Mouse (Mus musculus) hematopoietic stem cell, adult 5-6 weeks (primary cell): ENCODE results near the gene Kif14. TPM values are rescaled to one million over a fixed set of nuclear protein-coding genes. Genes with fewer than 3 reads are reported as not detected.
"Not testable (repeated sequence)": the region's sequence is repeated elsewhere in the genome, so short reads cannot be mapped to it uniquely, and the experiment has no call there.

Experiments used
- ATAC-seq, 2 experiments: fragments of 125-278 bp in 1 of 2; replicated peaks in 1 of 2; 2 replicates each; pipeline ENCODE4 v1.8.0; 2016 to 2017; ENCODE audit warnings: inconsistent platforms in 2 of 2, mild to moderate bottlenecking in 2 of 2, moderate number of reproducible peaks in 2 of 2, low read depth in 1 of 2, moderate TSS enrichment in 1 of 2; ENCODE audit not compliant: low FRiP score in 2 of 2, poor library complexity in 2 of 2, severe bottlenecking in 2 of 2, insufficient read depth in 1 of 2, low TSS enrichment in 1 of 2
- total RNA-seq: library from RNA; stranded (forward); fragments of 172-1452, 232-1000 nt; gene quantifications from 2 replicates; pipeline ENCODE4 v1.2.3, GENCODE M21; 2017

Kif14 gene
- total RNA-seq, 1 experiment from 2014 or later = 19.5 TPM

DNA sequence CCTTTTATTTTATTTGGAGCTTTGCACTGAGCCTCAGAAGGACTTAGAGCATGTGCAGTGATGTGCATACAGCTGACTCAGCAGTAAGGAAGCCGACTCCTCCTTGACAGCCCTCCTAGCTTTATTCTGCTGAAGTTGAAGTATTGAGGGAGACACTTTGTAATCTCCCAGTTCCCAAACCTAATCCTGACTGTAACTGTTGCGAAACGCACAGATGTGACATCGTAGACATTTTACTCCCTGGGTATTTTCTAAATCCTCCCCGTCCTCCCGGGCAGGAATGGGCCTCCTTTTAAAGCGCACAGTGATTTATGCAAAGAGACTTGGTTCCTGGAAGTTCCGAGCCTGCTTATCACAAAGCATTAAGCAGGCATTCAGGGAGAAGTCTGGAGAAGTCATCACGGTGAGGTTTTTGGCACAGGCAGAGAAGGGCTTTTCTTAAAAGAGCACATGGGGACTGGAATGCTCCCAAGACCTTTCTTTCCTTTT is 74.3 kb downstream of the Kif14 start:
- no peak for ATAC-seq

DNA sequence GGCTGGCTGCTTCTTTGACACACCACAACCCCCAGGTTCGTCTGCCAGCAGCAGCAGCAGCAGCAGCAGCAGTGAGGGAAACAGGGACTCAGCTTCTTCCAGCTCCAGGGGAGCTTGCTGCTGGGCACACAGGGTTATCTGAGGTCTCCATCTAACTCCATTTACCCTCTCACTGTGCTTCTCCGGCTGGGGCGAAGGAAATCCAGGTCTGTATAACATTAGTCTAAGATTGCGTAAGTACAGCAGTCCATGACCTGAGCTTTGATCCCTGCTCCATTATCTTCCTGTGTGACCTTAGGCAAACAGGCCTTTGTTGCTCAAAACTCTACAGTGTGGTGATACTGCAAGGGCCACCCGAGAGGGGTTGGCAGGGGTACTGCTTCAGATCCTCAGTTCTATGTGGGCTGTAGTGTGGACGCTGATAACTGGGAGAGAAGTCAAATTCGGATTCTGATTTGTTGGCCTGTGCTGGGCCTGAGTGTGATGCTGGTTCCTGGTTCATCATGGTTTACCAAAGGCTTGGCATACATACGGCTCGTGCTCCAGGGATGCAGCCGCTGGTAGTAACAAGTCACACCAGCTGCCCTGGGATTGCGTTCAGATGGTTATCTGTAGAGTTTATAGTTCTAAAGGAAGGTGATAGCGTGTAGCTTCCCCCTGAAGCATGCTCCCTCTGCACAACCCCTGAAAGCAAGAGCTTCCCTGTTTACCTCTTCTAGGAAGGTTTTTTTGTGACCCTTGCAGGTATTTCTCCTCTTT is 75.7 kb downstream of the Kif14 start:
- ATAC-seq = no peak

DNA sequence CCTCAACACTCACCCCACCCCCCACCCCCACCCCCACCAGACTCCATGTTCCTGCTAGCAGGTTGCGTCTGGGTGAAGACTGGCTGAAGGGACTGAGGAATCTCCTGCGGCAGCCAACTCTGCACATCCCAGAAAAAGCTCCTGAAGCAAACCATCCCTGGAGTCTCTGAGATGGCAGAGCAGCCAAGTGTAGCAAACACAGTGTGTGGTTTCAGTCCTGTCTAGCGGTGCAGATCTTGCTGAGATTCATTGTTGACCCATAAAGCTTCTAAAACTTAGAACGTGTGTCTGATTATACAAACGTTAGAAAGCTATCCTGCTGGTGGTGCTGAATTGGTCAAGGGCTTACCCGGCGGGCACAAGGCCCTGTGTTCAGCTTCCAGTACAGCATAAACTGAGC is 77.8 kb downstream of the Kif14 start:
- ATAC-seq = no peak

DNA sequence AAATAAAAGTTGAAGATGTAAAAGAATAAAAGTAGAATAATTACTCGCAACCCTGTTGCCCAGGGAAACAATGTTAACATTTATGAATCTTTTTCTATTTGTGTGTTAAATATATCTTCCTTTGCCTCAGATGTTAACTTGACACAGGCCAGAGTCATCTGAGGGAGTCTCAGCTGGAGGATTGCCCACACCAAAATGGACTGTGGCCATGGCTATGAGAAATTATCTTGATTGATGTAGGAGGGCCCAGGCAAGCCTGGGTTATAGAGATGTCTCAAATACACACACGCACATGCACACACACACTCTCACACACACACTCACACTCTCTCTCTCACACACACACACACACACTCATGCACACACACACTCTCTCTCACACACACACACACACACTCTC is 80.9 kb downstream of the Kif14 start:
- no peak for ATAC-seq

DNA sequence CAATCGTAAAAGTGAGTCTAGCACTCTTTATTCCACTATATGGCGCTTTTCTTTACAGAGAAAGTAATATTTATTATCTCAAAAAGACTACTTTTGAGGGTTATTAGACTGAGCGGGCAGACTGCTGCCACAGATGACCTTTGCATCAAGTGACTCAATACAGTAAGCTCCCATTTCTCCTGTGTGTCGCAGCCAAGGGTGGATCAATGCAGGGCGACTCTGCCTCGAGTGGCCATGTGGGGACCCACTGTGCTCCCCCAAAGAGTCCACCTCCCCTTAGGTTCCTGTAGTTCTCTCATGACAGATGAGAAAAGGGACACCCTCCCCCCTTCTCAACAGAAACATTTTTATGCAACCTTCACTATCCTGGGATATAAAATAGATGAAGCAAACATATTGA is 84.1 kb downstream of the Kif14 start:
- ATAC-seq = no peak

DNA sequence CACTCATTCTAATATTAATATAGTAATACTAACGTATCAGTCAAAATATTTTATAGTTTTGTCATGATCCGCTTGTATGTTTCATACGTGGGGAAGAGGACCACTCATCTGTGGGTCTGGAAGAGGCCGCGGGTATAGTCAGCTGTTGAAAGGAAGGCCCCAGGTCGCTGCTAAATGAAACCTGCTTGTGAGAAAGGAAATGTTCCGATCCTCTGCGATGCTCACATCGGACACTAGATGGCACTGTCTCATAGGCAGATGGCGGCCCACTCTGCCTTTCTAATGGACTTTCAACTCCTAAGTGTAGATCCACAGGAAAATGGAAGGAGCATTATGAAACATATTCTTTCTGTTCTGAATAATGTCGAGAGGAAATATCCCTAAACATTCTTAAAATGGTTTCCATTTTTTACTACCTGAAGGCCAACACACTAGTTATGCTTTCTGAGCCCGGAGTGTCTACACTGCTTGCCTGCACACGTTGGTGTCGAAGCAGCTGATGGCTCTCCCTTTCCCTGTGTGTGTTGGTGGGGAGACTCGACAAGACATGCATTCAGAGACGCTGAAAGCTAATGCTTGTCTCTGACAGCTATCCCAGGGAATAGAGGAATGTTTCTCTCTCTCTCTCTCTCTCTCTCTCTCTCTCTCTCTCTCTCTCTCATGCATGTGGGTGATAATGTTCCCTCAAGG is 84.9 kb downstream of the Kif14 start:
- peak; percentile 71 to 82; a peak in 3 of 4 replicates for ATAC-seq

DNA sequence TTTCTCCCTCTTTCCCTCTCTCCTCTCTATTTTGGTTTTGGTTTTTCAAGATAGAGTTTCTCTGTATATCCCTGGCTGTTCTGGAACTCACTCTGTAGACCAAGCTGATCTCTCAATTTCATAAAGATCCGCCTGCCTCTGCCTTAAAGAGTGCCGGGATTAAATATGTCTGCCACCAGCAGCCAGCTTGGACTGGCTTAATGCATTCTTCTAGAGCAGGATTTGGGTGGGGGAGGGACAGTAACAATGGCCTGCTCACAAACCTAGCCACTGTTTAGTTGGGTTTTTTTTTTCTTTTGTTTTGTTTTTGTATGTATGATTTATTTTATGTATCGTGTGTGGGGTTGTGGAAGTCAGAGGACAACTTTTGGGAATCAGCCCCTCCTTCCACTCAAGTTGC is 88.5 kb downstream of the Kif14 start:
- ATAC-seq = no peak

DNA sequence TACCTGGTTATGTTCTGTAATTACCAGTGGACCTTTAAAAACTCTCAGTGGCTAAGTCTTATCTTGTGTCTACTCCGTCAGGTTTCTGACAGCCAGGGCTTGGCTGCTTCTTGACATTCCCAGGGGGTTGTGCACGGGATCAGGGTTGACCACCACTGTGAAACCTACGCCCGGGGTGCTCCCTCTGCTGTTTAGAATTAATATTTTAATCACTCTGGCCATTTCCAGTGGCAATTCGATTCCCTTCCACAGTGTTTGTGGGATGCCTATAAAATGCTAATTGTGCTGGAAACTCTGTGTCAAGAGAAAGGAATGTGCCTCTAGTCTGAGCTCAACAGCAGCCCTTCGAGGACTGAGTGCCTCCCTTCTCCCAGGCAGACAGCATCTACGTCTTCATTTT is 89.7 kb downstream of the Kif14 start:
- ATAC-seq = no peak

DNA sequence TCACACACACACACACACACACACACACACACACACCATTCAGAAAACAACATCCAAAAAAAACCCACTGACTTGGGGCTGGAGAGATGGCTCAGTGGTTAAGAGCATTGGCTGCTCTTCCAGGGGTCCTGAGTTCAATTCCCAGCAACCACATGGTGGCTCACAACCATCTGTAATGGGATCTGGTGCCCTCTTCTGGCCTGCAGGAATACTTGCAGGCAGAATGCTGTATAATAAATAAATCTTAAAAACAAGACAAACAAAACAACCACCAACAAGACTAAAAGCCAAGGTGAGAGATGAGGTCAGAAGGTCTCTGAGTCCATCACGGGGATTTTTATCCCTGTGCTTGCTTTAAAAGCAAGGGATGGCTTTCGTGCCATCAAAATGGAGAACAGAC is 90.5 kb downstream of the Kif14 start:
- not testable (repeated sequence) for ATAC-seq

DNA sequence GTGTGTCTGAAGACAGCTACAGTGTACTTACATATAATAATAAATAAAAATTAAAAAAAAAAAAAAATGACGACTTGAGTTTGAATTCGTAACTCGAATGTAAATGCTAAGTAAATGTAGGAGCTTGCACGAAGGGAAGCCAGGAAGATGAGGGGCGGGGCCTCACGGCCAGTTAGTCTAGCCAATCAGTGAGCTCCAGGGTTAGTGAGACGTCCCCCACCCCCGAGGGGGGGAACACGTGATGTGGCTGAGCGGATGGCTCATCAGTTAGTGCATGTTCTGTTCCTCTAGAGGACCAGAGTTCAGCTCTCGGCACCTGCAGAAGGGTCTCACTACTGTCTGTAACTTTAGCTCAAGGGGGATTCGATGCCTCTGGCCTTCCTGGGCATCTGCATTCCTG is 91.3 kb downstream of the Kif14 start:
- no peak for ATAC-seq

DNA sequence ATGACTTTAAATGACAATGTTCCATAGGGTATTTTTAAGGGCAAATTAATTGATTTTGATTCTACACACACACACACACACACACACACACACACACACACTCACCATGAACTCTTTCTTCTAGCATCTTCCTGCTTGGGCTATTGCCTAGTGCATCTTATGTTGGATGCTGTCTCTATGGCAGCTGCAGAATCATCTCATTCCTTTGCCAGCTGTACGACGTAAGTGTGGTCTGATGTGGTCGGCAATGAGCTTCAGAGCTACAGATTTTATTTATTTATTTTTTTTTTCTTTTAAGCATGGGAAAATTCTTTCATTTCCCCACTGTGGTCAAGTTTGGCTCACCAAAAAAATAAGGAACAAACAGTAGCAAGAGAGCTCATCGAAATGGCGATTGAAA is 92.6 kb downstream of the Kif14 start:
- ATAC-seq = no peak

DNA sequence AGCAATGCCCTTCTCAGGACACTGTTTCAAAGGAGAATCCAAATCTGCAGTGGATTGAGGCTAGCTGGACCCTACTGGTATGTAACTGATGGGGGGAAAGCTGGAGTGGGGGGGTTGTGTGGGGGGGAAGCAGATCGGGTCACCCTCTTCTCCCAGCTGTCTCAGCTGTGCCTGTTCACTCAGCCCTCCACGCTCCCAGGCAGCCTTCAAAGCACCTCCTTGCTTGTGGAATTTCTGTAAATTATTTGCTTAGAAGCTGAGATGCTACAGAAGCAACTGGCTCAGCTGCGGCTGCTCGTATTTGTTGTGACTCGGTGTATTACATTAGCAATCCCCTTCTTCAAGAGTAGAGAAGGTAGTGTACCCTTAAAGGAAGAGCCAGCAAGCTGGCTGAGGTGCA is 93.1 kb downstream of the Kif14 start:
- ATAC-seq = no peak

DNA sequence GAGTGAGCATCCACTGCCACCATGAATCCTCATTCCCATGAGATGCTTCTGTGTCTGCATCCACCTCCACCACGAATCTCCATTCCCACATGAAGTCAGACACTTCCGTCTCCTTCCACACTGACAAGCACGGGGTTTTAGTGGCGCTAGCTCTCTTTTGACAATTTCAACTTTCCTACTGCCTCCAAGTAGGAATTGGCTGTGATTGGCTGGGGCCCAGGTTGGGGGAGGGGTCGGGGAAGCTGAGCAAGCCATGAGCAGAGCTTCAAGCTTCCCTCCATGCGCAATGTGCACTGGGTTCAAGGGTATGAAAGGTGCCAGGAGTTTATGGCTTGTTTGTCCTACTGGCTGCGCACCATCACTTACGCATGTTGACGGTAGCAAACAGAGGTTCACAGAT is 93.6 kb downstream of the Kif14 start:
- ATAC-seq = no peak

DNA sequence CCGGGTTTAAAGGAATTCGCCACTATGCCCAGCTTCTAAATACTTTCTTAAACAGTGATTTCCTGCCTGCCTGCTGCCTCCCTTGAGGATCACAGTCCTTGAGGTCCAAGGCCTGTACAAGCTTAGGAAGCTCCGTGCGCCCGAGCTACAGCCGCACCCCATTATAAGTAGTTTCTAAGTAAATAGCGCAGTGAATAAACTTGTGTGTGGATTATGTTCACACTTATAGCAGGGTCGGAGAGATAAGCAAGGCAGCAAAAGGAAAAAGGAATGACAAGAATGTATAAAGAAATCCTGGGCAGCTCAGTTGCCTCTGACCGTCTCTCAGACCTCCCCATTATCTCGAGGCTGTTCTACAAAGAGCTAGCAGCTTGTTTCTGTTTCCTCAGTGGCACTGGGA is 95.7 kb downstream of the Kif14 start:
- no peak for ATAC-seq

DNA sequence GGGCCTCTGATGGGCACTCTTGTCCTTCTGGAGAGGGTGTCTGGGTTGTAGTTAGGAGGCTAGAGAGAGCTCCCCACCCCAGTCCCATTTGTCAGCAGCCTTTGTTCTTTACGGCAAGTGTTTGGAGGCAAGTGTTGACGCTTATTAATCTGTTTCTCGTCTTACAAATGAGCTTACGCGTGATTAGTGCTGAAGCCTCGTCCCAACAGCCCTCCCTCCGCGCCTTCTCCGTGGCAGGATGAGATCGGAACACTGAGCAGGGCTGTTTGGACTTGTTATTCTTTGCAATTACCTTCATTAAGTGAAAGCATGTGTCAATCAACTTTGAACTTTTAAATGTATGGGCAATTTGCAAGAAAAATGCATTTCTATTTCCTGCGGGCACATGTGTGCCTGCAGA is 97.0 kb downstream of the Kif14 start:
- ATAC-seq = no peak

DNA sequence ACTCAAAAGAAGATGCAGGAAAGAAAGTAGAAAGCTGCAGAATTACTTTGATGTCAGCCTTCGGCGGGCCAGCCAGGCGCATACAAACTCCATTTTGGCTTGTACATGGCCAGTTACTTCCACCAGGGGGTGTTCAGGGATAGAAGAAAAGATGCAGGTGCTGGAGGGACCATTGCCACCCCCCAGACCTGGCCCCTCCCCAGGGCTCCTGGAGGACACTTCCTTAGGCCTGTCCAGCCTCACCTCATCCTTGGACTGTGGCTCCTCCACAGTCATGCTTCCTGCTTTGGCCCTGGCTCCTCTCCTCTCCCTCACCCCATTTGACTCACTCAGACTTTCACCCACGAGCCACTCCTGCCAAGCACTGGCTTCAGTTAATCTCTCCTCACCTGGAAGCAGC is 98.8 kb downstream of the Kif14 start:
- no peak for ATAC-seq

DNA sequence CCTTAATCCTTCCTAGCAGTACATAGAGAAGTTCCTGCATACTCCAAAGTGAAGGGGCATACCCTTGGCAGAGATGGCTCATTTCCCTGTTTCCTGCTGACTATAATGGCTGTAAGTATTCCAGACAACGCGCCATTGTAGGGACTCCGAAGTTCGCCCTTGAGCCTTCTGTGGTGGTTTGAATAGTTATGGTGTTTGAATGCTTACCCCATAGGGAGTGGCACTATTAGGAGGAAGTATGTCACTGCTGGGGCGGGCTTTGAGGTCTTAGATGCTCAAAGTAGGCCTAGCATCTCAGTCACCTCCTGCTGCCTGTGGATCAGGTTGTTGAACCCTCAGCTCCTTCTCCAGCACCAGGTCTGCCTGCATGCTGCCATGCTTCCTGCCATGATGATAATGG is 100.2 kb downstream of the Kif14 start:
- ATAC-seq = no peak

DNA sequence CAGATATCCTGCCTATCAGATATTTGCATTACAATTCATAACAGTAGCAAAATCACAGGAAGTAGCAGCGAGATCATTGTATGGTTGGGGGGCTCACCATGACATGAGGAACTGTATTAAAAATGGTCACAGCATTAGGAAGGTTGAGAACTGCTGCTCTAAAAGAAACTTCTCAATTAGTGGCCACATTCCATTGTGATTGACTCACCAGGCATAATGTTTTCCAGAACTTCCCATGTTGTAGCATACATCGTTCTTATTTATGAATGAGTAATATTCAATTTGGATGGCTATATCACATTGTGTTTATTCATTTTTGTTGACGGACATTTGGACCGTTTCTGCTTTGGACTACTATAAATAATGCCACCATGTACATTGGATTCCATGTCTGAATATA is 101.5 kb downstream of the Kif14 start:
- ATAC-seq = no peak

DNA sequence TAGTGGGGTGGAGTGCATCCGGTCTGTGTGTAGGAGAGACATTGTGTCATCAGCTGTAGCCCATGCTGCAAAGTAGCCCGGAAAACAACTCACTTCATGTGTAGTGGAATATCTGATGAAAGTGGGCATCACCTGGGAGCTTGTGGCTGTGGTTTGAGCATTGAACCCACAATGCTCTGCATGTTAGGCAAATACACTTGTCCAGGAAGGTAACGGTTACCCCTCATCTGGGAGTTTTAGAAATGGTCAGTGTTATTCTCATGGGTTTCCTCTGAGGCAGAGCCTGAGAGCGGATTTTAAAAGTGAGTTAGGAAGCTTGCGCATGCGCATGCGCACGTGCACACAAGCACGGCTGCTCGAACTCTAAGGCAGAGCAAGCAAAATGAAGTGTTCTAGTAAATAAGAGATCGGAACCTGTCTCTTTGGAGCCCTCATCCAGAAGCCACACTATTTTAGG is 102.6 kb downstream of the Kif14 start:
- no peak for ATAC-seq
